Mouse (Mus musculus) thymus, postnatal 4 days (tissue): Measurements from ENCODE around the gene Kcnq1.

Experiments used
- DNase-seq: peaks from one replicate; pipeline ENCODE4 v3.0.0; 2021

The Kcnq1 gene

DNA sequence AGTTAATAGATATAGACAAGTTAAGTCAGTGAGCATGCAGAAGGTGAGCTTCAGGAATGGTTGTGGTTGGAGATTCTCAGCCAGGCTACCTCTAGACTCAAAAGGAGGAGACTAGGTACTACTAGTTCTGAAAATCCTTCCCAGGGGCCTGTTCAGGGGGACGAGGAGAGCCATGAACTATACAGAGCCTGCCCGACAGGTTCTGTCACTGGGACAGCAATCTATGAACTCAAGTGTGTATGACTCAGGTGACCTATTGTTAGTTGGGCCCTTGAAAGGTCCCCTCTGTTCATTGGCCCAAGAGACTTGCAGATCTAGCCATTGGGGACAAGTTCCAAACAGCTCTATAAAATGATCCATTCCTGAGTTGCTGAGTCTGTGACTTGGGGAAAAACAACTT is 82.4 kb downstream of the Kcnq1 start:
- DNase-seq, result no peak

DNA sequence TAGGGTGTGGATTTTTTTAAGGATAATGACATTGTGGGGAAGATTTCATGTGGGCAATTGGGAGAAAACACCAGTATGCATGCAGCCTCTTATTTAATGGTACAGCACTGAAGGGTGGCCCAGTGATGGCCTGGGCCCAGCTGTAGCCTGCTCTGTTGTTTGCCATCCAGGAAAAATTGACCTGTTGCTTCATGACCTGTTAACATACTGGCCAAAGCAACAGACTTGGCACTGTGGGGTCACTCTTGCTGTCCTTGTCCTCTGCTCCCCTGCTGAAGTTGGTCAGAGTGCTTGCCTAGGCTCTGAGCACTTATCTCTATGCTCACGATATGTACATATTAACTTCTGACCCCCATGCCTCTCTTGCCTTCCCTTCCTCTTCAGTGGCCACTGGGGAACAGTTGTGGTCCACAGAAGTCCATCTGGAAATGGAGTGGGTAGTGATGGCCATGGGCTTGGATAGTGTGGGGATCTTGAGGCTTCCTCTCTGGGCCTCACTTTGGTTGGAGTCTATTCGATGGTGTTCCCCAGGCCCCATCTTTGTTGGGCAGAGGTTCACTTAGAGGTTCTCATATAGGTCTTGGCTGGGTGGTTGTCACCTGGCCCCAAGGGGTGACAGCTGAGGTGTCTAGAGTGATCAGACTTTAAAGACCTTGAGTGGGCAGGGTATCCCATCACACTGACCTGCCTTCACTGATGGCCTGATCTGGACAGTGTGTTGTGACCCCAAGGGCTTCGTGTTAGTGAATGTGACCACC is 84.0 kb downstream of the Kcnq1 start:
- DNase-seq, result no peak

DNA sequence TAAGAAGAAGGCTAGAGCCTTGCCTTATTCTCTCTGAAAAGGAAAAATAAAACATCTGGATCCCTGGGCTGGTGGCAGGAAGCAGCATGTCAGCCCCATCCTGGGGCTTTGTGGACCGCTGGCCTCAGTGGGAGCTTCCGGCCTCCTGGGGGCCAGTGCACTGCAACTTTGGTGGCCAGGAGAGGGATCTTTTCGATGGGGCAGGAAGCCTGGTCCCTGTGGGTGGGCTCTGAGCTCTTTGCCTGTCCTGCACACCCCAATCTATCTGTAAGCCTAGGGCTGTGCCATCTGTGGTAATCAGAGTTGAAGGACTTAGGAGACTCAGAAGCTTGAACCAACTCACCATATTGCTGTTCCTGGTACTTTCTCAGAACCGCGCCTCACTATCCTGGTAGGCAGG is 84.7 kb downstream of the Kcnq1 start:
- no peak for DNase-seq

GRCm38 (mm10) chr7:143192392-143192791 is 86.2 kb downstream of the Kcnq1 start:
- DNase-seq, result no peak

DNA sequence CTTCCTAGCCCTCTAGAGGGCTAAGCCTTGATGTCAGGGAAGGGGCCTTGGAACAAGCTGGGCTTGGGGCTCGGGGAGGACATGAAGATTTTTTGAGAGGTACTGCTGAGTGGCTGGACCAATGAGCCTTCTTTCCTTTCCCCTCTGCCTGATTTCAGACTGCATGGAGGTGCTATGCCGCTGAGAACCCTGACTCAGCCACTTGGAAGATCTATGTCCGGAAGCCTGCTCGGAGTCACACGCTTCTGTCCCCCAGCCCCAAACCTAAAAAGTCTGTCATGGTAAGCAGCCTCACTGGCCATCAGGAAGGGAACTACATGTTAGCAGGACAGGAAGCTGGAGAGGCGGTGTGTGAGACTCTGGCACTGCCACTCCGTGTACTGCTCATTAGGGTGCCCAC is 87.9 kb downstream of the Kcnq1 start:
- DNase-seq, result no peak

DNA sequence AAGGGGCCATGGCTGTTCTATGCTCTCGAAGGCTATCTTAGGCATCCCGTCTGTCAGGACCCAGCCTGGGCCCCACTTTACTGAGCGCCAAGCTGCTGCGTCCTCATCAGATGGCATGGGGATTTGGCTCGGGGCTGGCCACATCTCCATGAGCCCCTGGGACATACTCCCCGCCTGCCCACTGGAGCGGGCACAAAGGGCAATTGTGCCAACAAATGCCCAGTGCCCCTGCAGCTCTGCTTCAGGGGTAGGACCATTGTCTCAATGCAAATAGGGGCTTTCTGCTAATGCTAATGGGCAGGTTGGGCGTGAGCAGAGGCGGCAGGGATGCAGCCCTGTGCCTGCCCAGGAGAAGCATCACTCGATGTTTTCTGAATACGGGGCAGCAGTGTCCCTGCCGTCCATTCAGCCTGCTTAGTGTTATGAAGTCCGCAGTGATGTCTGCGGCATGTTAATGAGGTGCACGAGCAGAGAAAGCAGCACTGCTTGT is 91.8 kb downstream of the Kcnq1 start:
- no peak for DNase-seq

- no peak for DNase-seq
Observed at GRCm38 (mm10) chr7:143198443-143198842, 92.3 kb downstream of the Kcnq1 start.

- no peak for DNase-seq
Observed at GRCm38 (mm10) chr7:143201255-143201654, 95.1 kb downstream of the Kcnq1 start.

GRCm38 (mm10) chr7:143203897-143204296 is 97.7 kb downstream of the Kcnq1 start:
- no peak for DNase-seq

DNA sequence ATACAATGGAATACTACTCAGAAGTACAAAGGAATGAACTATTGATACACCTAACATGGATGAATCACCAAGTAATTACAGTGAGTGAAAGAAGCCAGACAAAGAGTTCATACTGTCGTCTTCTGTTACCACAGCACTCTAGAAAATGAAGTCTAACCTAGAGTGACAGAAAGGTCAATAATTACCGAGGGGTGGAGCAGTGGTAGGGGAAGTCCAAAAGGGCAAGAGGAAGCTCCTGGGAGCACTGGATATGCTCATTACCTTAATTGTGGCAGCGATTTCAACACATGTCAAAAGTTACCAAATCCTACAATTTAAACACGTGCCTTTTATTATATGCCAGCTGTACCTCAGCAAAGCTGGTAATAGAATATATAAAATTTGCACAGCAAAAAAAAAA is 100.9 kb downstream of the Kcnq1 start:
- DNase-seq, result no peak

DNA sequence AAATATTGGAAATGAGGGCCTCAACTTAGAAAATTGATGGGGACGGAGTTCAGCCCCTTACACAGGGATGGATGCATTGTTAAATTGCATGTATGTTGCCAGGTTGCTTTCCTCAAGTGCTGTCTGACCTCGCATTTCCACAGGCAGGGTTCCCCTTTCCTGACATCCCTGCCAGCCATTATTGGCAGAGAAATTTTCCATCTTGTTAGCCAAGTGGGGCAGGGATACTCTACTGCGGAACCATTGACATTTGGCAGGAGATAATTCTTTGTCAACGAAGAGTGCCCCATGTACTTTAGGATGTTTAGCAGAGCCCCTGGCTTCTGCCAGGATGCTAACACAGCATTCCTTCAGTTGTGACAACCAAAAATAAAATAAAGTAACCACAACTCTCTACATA is 104.6 kb downstream of the Kcnq1 start:
- DNase-seq, result no peak

GRCm38 (mm10) chr7:143251206-143251605 is 145.0 kb downstream of the Kcnq1 start:
- no peak for DNase-seq

DNA sequence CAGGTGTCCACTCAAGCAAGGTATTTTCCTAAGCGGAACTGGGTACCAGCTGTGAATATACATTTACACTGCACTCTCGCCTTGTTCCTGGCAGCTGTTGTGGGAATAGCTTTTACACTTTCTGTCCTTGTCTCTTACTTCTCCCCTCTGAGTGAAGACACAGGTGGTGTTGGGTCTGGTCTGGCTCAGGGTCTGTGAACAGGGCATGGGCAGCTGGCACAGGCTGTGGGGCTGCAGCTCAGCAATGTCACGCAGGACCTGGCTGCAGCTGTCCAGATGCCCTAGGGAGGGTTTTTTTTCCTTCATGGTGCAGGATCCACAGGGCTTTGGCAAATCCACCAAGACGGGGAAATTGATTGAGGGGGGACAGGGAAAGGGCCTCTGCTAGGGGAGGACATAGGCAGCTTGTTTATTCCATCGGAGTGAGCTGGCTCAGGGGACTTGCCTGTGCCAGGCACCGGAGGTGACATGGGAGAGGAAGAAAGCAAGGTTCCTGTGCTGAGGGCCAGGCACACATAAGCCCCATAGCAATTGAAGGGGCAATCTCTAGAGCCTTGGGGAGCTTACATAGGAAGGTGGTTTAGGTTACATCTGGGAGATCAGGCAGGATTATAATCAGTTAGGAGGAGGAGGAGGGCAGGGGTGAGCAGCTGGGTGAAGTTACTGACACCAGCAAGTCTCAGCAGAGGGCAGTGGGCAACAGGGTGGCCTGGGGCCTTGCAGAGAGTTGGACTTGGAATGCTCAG is 147.1 kb downstream of the Kcnq1 start:
- no peak for DNase-seq

- no peak for DNase-seq
Observed at GRCm38 (mm10) chr7:143254901-143255300, 148.7 kb downstream of the Kcnq1 start.

GRCm38 (mm10) chr7:143261246-143261645 is 155.1 kb downstream of the Kcnq1 start:
- DNase-seq, result no peak

GRCm38 (mm10) chr7:143263557-143263956 is 157.4 kb downstream of the Kcnq1 start:
- DNase-seq, result no peak

DNA sequence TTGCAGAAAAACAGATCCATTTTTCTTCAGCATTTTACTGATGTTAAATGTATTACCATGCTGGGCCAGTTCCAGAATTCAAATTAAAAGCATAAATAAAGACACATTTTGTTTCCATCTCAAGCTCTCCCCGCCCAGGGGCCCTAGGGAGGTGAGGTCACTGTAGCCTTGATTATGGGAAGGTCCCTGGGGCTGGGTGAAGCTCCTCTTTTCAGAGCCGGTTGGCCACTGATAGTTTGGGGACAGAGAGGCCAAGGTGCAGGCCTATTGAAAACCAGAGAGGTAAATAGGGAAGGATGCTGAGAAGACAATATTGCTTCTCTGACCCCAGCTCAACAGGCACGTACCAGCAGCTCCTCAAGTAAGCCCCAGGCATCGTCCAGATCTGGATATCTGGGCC is 157.8 kb downstream of the Kcnq1 start:
- no peak for DNase-seq

DNA sequence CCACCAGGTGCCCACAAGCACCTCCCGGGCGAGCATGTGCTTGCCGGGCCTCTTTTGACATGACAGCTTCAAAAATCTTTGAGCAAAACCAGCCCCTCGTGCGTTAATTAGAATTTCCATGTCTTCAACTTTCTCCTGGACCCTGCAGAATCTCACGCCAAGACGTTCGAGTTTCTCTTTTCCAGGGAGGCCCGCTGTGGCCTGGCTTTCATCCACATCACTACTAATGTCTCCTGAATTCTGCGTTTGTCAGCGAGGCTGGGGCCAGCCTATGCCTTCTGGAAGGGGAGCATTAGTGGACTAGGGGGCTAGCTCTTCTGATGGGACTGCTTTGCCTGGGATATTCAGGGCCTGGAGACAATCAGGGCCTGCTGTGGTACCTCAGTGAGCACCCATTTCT is 159.2 kb downstream of the Kcnq1 start:
- DNase-seq, result no peak

- no peak for DNase-seq
Observed at GRCm38 (mm10) chr7:143265829-143266438, 159.8 kb downstream of the Kcnq1 start.

GRCm38 (mm10) chr7:143273747-143274146 is 167.6 kb downstream of the Kcnq1 start:
- no peak for DNase-seq

DNA sequence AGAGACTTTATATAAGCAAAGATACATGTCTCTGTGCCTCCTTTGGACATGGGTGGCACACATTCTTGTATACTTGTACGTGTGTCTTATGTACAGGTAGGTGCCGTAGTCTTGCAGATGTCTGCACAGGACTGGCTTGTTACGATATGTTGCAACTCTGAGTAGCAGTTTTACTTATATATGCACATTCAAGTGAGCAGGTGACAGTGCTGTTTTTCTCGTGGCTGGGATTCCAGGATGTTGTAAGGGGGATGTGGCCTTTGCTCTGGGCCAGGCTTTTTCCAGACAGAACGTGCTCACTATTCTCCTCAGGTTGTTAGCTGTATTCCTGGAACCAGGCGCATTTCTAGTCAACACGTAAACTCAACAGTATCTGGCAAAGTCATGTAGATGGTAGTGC is 168.9 kb downstream of the Kcnq1 start:
- no peak for DNase-seq

DNA sequence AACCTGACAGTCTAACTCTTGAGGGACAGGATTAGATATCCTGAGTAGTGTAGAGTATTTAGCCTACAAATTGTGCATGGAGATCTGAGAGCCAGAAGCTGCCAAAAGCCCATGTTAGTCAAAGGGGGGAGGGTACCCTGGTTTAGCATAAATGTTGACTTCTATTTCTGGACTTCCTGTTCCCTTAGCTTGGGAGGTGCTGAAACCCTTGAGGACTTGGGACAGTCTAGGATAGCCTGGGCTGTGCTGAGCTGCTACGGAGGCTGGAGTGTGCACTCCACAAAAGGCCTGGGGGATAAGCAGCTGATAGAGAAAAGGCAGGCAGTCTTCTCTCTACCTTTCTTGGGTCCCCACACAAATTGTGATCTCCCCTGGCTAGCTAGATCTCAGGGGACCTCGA is 177.5 kb downstream of the Kcnq1 start:
- no peak for DNase-seq

GRCm38 (mm10) chr7:143284866-143285265 is 178.7 kb downstream of the Kcnq1 start:
- peak; percentile 42 for DNase-seq

- no peak for DNase-seq
Observed at GRCm38 (mm10) chr7:143285440-143285839, 179.3 kb downstream of the Kcnq1 start.
